Mouse (Mus musculus) B cell, adult 67 days (primary cell): ENCODE results near the gene Syt1. TPM values are rescaled to one million over a fixed set of nuclear protein-coding genes. Genes with fewer than 3 reads are reported as not detected.

Experiments
- total RNA-seq, 2 experiments: library from RNA; stranded (reverse); gene quantifications; 4 replicates each; pipeline ENCODE4 v1.2.4; 2023

Gene Syt1
- not detected for total RNA-seq

GRCm38 (mm10) chr10:109010241-109011193 lies at the start of gene Syt1:
TSS of gene Syt1 (minus strand) at chr10:109010982.

GRCm38 (mm10) chr10:108699946-108700345 lies 310.8 kb downstream of the Syt1 start, which contains the start of gene Gm5136:
TSS of gene Gm5136 (minus strand) at chr10:108700160.

